Mouse (Mus musculus): Measurements from ENCODE around the gene Anks1b.
A peak's percentile ranks its signal among the peaks of the same experiment; 100 is the strongest.

The Anks1b gene

DNA sequence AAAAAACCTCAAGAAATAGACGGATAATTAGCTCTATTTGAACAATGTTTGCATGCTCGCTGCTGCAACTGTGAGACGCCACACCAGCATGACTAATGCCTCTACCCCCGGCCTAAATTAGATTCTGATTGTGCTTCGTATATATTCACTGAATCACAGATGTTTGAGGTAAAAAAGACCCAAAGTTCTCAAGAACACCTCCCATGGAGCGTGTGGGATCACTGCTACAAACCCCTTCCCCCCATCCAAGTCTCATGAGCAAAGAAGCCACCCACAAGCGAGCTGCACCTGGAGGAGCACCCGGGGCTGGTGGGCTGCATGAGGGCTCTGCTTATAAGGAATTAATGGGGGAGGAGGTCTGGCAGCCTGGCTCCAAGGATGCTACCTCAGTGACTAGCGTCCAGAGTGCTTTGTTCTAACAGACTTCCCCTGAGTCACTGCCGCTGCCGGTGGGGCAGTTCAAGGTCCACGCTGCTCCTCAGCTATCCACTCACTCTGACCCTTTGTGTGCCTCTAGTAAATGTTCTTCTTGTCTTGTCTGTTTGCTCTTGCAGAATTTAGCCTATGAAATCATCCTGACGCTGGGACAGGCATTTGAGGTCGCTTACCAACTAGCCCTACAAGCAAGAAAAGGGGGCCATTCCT lies 1092.5 kb downstream of the Anks1b start:
- no peak for DNase-seq (ENCODE audit: low read depth)

DNA sequence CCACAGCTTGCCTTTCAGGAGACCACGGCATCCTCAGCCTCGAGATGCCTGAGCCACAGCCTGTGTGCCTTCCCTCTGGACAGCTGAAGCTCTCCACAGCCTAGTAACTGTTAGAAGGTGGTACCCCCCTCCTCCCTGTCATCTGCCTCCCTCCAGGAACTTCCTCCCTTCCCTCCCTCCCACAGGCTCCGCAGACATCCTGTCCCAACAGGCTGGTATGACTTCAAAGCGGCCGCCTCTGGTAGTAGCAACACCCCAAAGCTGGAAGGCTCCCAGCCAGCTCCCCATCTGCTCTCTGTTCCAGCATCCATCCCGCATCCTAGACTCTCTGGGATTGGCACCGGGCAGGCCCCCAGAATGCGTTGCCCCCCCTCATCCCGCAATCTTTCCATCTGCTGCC lies 1093.5 kb downstream of the Anks1b start:
- no peak for DNase-seq (ENCODE audit: low read depth)

- DNase-seq (ENCODE audit: low read depth) = no peak
Observed at GRCm38 (mm10) chr10:90968247-90968646, 1094.9 kb downstream of the Anks1b start.

- DNase-seq (ENCODE audit: low read depth) = peak; percentile 14
Observed at GRCm38 (mm10) chr10:90969355-90970174, 1096.3 kb downstream of the Anks1b start.

- no peak for DNase-seq (ENCODE audit: low read depth)
Observed at GRCm38 (mm10) chr10:90970560-90970959, 1097.3 kb downstream of the Anks1b start.

DNA sequence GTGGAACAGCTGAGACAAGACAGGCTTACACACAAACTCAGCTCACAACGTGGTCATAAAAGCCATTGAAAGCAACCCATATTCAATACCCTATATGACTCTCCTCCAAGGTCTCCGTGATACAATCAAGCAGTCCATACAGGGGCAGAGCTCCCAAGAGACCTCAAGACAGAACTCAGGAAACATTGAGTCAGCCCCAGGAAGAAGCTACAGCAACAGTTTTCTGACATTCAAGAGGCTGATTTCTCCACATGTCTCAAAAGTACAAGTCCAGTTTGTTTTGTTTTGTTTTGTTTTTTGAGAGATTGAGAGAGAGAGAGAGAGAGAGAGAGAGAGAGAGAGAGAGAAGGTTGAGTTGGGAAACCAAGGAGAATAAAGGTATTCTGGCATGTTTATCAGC lies 1100.8 kb downstream of the Anks1b start:
- no peak for DNase-seq (ENCODE audit: low read depth)

GRCm38 (mm10) chr10:90974491-90974890 lies 1101.2 kb downstream of the Anks1b start:
- no peak for DNase-seq (ENCODE audit: low read depth)

DNA sequence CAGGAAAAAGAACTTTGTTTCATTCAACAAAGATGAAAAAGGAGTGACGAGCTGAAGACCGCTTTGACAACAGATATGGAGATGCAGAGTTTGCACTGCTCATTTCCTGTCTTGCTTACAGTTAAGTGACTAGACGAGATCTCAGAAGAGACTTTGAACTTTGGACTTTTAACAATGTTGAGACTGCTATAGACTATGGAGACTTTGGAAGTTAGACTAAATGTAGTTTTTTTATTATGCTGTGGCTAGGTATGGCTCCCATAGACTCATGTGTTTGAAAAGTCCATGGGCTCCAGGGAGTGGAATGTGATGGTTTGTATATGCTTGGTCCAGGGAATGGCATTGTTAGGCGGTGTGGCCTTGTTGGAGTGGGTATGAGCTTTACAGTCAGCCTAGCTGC lies 1108.5 kb downstream of the Anks1b start:
- no peak for DNase-seq (ENCODE audit: low read depth)

GRCm38 (mm10) chr10:90983046-90983445 lies 1109.7 kb downstream of the Anks1b start:
- DNase-seq (ENCODE audit: low read depth) = no peak

- no peak for DNase-seq (ENCODE audit: low read depth)
Observed at GRCm38 (mm10) chr10:90990340-90990739, 1117.0 kb downstream of the Anks1b start.

- DNase-seq (ENCODE audit: low read depth) = no peak
Observed at GRCm38 (mm10) chr10:90992237-90992636, 1118.9 kb downstream of the Anks1b start.

- no peak for DNase-seq (ENCODE audit: low read depth)
Observed at GRCm38 (mm10) chr10:90993869-90994268, 1120.6 kb downstream of the Anks1b start.

DNA sequence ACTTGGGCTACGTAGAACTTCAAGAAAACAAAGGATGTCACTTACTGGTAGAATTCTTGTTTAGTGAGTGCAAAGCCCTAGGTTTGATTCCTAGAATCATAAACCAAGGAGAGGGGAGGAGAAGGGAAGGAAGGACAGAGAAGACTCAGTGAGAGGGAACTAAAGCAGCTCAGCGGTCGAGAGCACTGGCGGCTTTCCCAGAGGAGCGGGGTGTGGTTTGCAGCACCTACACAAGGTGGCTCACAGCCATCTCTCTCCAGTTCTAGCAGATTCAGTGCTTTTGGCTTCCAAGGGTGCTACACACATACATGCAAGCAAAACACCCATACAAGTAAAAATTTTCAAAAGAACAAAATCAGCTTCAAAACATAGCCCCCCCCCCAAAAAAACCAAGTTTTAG lies 1126.6 kb downstream of the Anks1b start:
- no peak for DNase-seq (ENCODE audit: low read depth)

DNA sequence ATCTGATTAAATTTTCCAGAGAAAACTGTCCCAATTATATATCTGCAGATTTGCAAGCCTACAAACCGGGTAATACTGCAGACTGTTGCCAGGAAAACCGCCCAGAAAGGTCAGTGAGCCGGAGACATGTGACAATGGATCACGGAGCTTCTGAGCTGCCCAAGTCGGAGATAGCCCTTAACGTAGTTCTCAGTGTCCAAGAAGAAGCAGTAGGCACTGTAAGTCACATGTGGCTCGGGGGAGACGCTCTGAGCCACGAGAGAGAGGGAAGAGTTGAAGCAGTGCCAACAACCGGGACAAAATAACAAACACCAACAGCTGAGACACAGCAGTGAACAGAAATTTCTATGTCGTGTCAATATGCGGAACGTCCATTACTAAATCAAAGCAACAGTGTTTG lies 1128.1 kb downstream of the Anks1b start:
- DNase-seq (ENCODE audit: low read depth) = no peak

DNA sequence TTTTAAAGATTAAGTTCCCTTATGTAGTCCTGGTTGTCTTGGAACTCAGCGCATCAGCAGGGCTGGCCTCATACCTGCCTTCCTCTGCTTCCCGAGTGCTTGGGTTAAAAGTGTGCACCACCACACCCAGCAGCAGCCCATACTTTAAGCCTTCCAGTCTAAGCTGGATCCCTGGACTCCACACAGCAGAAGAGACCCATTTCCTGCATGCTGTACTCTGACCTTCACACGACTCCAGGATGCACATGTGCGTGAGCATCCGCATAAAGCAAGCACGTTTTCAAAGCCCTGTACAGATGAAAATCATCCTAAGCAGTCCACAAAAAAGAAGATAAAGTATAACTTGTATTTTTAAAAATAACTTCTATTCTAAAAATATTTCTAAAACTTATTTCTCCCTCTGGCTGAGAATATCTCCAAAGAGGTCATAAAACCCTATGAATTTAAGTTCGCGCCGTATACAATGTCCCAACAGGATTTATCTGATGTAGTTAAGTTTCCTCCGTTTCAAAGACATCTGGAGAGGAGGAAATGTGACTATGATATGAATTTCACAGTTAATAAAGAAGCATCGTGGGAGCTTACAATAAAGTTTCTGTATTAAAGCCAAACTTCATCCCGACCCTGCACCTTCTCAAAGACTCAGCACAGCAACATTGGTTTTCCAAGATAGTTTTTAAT lies 1132.7 kb downstream of the Anks1b start:
- no peak for DNase-seq (ENCODE audit: low read depth)

Data from induced T-regulatory cell, adult 2 months (primary cell).